ENCODE assay signal across 12 mouse cellular contexts in the genomic region with DNA sequence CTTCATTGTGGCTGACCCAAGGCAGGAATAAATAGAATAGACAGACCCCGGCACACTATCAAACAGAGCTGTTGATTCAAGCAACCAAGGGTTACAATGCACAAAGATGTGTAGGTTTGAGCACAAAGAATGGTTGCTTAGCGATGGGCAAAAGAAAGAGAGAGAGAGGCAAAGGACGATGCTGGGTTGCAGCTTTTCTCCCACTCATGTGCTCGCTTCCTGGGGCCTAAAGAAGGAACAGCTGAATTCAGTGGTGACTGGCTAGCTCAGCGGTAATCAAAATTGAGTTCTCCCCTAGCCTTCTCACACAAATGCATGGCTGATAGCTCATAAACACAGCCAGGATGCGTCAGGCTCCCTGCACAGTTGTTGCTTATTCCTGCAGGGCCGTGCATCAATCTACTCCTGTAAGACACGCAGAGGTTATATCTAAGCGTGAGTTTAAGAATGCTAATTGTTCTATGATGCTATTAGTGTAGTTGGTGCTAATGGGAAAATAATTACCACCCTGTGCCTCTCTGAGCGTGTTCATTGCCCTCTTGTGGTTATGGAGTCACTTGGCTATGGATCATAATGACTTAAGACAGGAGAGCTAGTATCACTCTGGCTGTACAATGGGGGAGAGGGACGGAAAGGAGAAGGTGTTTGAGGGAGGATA.
DNase-seq lines count a peak whose midpoint lies in the region; ATAC-seq and TF ChIP-seq lines count a peak whose summit lies in the region.
"Had no signal": no experiment of that assay in that cellular context is flagged by ENCODE, and none has a peak within 500 bp of the region (broad histone marks: within the 10 kb centered on the region; RNA-seq: fewer than 3 reads in every experiment).

No protein-coding gene starts in this region.

- no peak for TF ChIP-seq POLR2A in thymus, adult 2 months (IDR thresholded peaks at IDR 0.05; ENCODE audit: control insufficient read depth, extremely low read depth, insufficient read depth, low read length, poor library complexity)

- peak; percentile 52 for DNase-seq in kidney, postnatal 0 days (ENCODE audit: low spot score)
- DNase-seq in kidney, postnatal 14 days = no peak
- DNase-seq in embryo, embryonic 11 days = peak; percentile 47
- DNase-seq in hindbrain, embryonic 11.5 days (ENCODE audit: low spot score) = peak; percentile 61
- no peak for DNase-seq in thymus, adult 2 months
- DNase-seq in heart, postnatal 4 days = no peak
- DNase-seq: adrenal gland, postnatal 10 days; gastrocnemius, postnatal 36 days had no signal

- WGBS in kidney, postnatal 0 days = 59% methylated on average over 11 of the region's 11 CpGs
- 49% methylated on average over 11 of the region's 11 CpGs for WGBS in hindbrain, embryonic 11.5 days
- 14% methylated on average over 11 of the region's 11 CpGs for WGBS in neural tube, embryonic 13.5 days
- 92% methylated on average over 11 of the region's 11 CpGs for WGBS in thymus, adult 2 months

- no peaks in the 10 kb centered on the region for H3K36me3 ChIP-seq in kidney, postnatal 0 days (ENCODE audit: insufficient read depth, low read length)
- no peaks in the 10 kb centered on the region for H3K36me3 ChIP-seq in hindbrain, embryonic 11.5 days (ENCODE audit: control insufficient read depth, insufficient read depth, low read length)
- no peaks in the 10 kb centered on the region for H3K36me3 ChIP-seq in neural tube, embryonic 13.5 days
- H3K36me3 ChIP-seq in thymus, adult 2 months (ENCODE audit: control insufficient read depth, insufficient read depth, low read length) = no peaks in the 10 kb centered on the region
- H3K36me3 ChIP-seq: G1E; liver, embryonic 15.5 days had no signal

- H3K9me3 ChIP-seq in kidney, postnatal 0 days (replicated peaks; ENCODE audit: low read length) = no peaks in the 10 kb centered on the region
- H3K9me3 ChIP-seq in hindbrain, embryonic 11.5 days (ENCODE audit: control insufficient read depth, low read length) = no peaks in the 10 kb centered on the region
- H3K9me3 ChIP-seq in neural tube, embryonic 13.5 days = no peaks in the 10 kb centered on the region
- H3K9me3 ChIP-seq: liver, embryonic 15.5 days had no signal

- no peaks in the 10 kb centered on the region for H3K4me1 ChIP-seq in kidney, postnatal 0 days (replicated peaks; ENCODE audit: insufficient read depth, low read length)
- no peaks in the 10 kb centered on the region; the same call in 1 of the 2 replicates for H3K4me1 ChIP-seq in hindbrain, embryonic 11.5 days (replicated peaks; ENCODE audit: control insufficient read depth, insufficient read depth, low read length)
- H3K4me1 ChIP-seq in neural tube, embryonic 13.5 days (replicated peaks) = peaks cover 23% of the 10 kb centered on the region
- H3K4me1 ChIP-seq in thymus, adult 2 months (replicated peaks; ENCODE audit: control insufficient read depth, insufficient read depth, low read length) = no peaks in the 10 kb centered on the region
- H3K4me1 ChIP-seq: liver, embryonic 15.5 days had no signal

- H3K9ac ChIP-seq in kidney, postnatal 0 days (ENCODE audit: low read depth, low read length) = no peak overlapping the region
- H3K9ac ChIP-seq in hindbrain, embryonic 11.5 days (ENCODE audit: low read depth, low read length) = no peak overlapping the region
- no peak overlapping the region for H3K9ac ChIP-seq in neural tube, embryonic 13.5 days
- H3K9ac ChIP-seq: liver, embryonic 15.5 days had no signal

- no peaks in the 10 kb centered on the region for H3K27me3 ChIP-seq in kidney, postnatal 0 days (ENCODE audit: insufficient read depth, low read length)
- peaks cover 3% of the 10 kb centered on the region for H3K27me3 ChIP-seq in hindbrain, embryonic 11.5 days (ENCODE audit: control insufficient read depth, insufficient read depth, low read length)
- H3K27me3 ChIP-seq in neural tube, embryonic 13.5 days = peaks cover 10% of the 10 kb centered on the region
- no peaks in the 10 kb centered on the region for H3K27me3 ChIP-seq in thymus, adult 2 months (ENCODE audit: control insufficient read depth, insufficient read depth, low read length)
- H3K27me3 ChIP-seq: liver, embryonic 15.5 days had no signal

- ATAC-seq in kidney, postnatal 0 days (replicated peaks; ENCODE audit: low FRiP score, low read depth) = no peak; the same call in 1 of the 2 replicates
- peak; percentile 59 for ATAC-seq in hindbrain, embryonic 11.5 days (ENCODE audit: low FRiP score)
- ATAC-seq in neural tube, embryonic 13.5 days (ENCODE audit: low read depth) = peak; percentile 83
- ATAC-seq in granulocyte monocyte progenitor cell, adult 5-6 weeks (replicated peaks; ENCODE audit: poor library complexity, severe bottlenecking) = no peak

- TF ChIP-seq CTCF in kidney, postnatal 0 days (IDR thresholded peaks at IDR 0.05; ENCODE audit: low read depth) = peak; percentile 61
- no peak for TF ChIP-seq CTCF in thymus, adult 2 months (IDR thresholded peaks at IDR 0.05; ENCODE audit: borderline replicate concordance, control insufficient read depth, extremely low read depth, insufficient read depth, low read length, poor library complexity)

- no peak overlapping the region for H3K4me2 ChIP-seq in kidney, postnatal 0 days (ENCODE audit: low read length)
- H3K4me2 ChIP-seq in hindbrain, embryonic 11.5 days (replicated peaks; ENCODE audit: low read depth, low read length) = no peak overlapping the region
- no peak overlapping the region for H3K4me2 ChIP-seq in neural tube, embryonic 13.5 days
- H3K4me2 ChIP-seq: liver, embryonic 15.5 days had no signal

- no peak overlapping the region for H3K4me3 ChIP-seq in kidney, postnatal 0 days (replicated peaks; ENCODE audit: low read depth, low read length)
- no peak overlapping the region for H3K4me3 ChIP-seq in hindbrain, embryonic 11.5 days (ENCODE audit: low read depth, low read length)
- H3K4me3 ChIP-seq in neural tube, embryonic 13.5 days = no peak overlapping the region
- H3K4me3 ChIP-seq in thymus, adult 2 months (ENCODE audit: control insufficient read depth, insufficient read depth, low read length) = no peak overlapping the region
- H3K4me3 ChIP-seq: liver, embryonic 15.5 days had no signal

- H3K27ac ChIP-seq in kidney, postnatal 0 days = no peak overlapping the region
- H3K27ac ChIP-seq in hindbrain, embryonic 11.5 days (ENCODE audit: low read depth, low read length) = no peak overlapping the region
- H3K27ac ChIP-seq in neural tube, embryonic 13.5 days (replicated peaks) = peak overlapping the region; percentile 79
- H3K27ac ChIP-seq in thymus, adult 2 months (ENCODE audit: control insufficient read depth, insufficient read depth, low read length) = no peak overlapping the region
- H3K27ac ChIP-seq: liver, embryonic 15.5 days had no signal

Comparison
In these comparisons a context has a peak if more than half of its experiments do, and no peak if none do; other contexts are left out.
1. DNase-seq: peak in kidney, postnatal 0 days (single experiment), embryo, embryonic 11 days (single experiment) and hindbrain, embryonic 11.5 days (single experiment); none in kidney, postnatal 14 days (single experiment), thymus, adult 2 months (single experiment) and heart, postnatal 4 days (single experiment).
2. ATAC-seq: peak in hindbrain, embryonic 11.5 days (single experiment) and neural tube, embryonic 13.5 days (single experiment); none in kidney, postnatal 0 days (single experiment) and granulocyte monocyte progenitor cell, adult 5-6 weeks (single experiment).